Mouse (Mus musculus) neural tube, embryonic 12.5 days (tissue): ENCODE results near the gene Krt75. TPM values are rescaled to one million over a fixed set of nuclear protein-coding genes. Genes with fewer than 3 reads are reported as not detected.
A peak's percentile ranks its signal among the peaks of the same experiment; 100 is the strongest.
"Not testable (repeated sequence)": the region's sequence is repeated elsewhere in the genome, so short reads cannot be mapped to it uniquely, and the experiment has no call there.

Experiments
- ATAC-seq: fragments of 200-750 bp; cut with Nextera tagmentation; 2 replicates; pipeline ENCODE4 v1.8.0; 2017; ENCODE audit warnings: low read depth, mild to moderate bottlenecking, moderate TSS enrichment, moderate library complexity; ENCODE audit not compliant: low FRiP score
- H3K27ac ChIP-seq: fragments of 300-500 bp; sonication (generic); 2 replicates; pipeline ENCODE4 v1.5.1; 2016
- H3K27me3 ChIP-seq: fragments of 300-500 bp; sonication (generic); replicated peaks from 2 replicates; pipeline ENCODE4 v1.6.1; 2016; ENCODE audit warnings: mild to moderate bottlenecking
- H3K36me3 ChIP-seq: fragments of 300-500 bp; sonication (generic); 2 replicates; pipeline ENCODE4 v1.6.1; 2016; ENCODE audit warnings: mild to moderate bottlenecking
- H3K4me1 ChIP-seq: fragments of 300-500 bp; sonication (generic); 2 replicates; pipeline ENCODE4 v1.6.1; 2016
- H3K4me2 ChIP-seq: fragments of 300-500 bp; sonication (generic); replicated peaks from 2 replicates; pipeline ENCODE4 v1.6.1; 2016; ENCODE audit warnings: mild to moderate bottlenecking
- H3K4me3 ChIP-seq: fragments of 300-500 bp; sonication (generic); 2 replicates; pipeline ENCODE4 v1.5.1; 2016
- H3K9ac ChIP-seq: fragments of 300-500 bp; sonication (generic); 2 replicates; pipeline ENCODE4 v1.6.1; 2016; ENCODE audit warnings: mild to moderate bottlenecking
- H3K9me3 ChIP-seq: fragments of 300-500 bp; sonication (generic); 2 replicates; pipeline ENCODE4 v1.6.1; 2016; ENCODE audit warnings: mild to moderate bottlenecking
- WGBS: fragments of 180-500 bp; shearing (Covaris S2); methylation state at CpG from one replicate; pipeline ENCODE4 v1.1.7; 2016; 5-methylcytosine and 5-hydroxymethylcytosine counted together
- polyA plus RNA-seq: library from polyadenylated mRNA; unstranded; fragments of >200 nt; fragmentation: Nextera tagmentation; extraction: Ambion mirVana; gene quantifications from 2 replicates; pipeline ENCODE4 v1.2.1, GENCODE M21; 2016

Gene Krt75
- polyA plus RNA-seq, 1 experiment from 2014 or later = not detected

GRCm38 (mm10) chr15:101550567-101550966, 23.1 kb downstream of the Krt75 start, which contains the start of gene Krt82:
Krt82 (minus strand) TSS chr15:101550667.
- Histone ChIP-seq H3K4me3 (no peak within 1 kb of the TSS), H3K4me2 (no peak within 1 kb of the TSS), H3K36me3 (no peaks in the 10 kb centered on the region), H3K27ac (no peak within 1 kb of the TSS), H3K4me1 (peaks cover 8% of the 10 kb centered on the region), H3K9ac (no peak within 1 kb of the TSS), H3K27me3 (0 out of 2 replicates have a peak, but pooled peaks cover 2% of the 10 kb centered on the region), H3K9me3 (no peaks in the 10 kb centered on the region)
- 50% methylated on average over 7 of the region's 7 CpGs for WGBS
- no peak for ATAC-seq

DNA sequence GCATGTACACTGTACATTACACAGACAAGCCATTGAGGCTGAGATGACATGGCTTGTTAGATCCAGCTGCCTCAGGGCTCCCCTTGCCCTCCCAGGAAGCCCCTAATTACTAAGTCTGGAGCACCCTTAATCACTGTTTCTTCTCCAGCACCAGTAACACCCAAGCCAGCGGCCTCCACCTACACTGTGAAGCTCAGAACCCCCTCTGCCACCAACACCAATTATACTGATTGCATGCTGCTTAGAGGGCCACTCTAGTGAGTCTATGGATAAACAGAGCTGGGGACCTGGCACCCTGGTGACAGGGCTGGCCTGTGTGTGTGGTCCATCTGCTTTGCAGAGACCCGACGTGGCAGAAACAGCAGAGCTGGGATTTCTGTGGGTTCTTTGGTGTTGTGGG, 29.2 kb downstream of the Krt75 start:
- H3K9me3 ChIP-seq = no peaks in the 10 kb centered on the region
- no peak overlapping the region for H3K4me2 ChIP-seq
- H3K9ac ChIP-seq = no peak overlapping the region
- H3K36me3 ChIP-seq = no peaks in the 10 kb centered on the region
- H3K4me3 ChIP-seq = no peak overlapping the region
- no peak overlapping the region for H3K27ac ChIP-seq
- H3K27me3 ChIP-seq = no peaks in the 10 kb centered on the region
- 56% methylated on average over 3 of the region's 3 CpGs for WGBS
- no peak for ATAC-seq
- H3K4me1 ChIP-seq = 0 out of 2 replicates have a peak, but pooled peaks cover 3% of the 10 kb centered on the region

DNA sequence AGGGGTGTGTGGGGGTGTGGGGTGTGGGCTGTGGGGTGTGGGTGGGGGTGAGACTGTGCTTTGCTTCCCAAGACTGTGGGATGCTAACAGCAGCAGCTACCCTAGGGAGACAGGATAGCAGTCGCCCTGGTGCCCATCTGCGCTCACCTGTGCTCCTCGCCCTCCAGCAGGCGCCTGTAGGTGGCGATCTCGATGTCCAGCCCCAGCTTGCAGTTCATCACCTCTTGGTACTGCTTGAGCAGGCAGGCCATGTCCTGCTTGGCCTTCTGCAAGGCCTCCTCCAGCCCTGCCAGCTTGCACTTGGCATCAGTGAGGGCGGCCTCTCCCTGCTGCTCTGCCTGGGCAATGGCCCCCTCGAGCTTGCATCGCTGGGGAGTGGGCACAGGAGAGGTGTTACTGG, 31.2 kb downstream of the Krt75 start:
- Histone ChIP-seq H3K27me3 (no peaks in the 10 kb centered on the region), H3K9me3 (no peaks in the 10 kb centered on the region), H3K36me3 (no peaks in the 10 kb centered on the region), H3K27ac (no peak overlapping the region), H3K4me1 (0 out of 2 replicates have a peak, but pooled peaks cover 3% of the 10 kb centered on the region), H3K4me2 (no peak overlapping the region), H3K4me3 (no peak overlapping the region), H3K9ac (no peak overlapping the region)
- WGBS = 58% methylated on average over 9 of the region's 9 CpGs
- no peak for ATAC-seq

- 59% methylated on average over 4 of the region's 4 CpGs for WGBS
- 0 out of 2 replicates have a peak, but pooled peaks cover 3% of the 10 kb centered on the region for H3K4me1 ChIP-seq
- H3K27ac ChIP-seq = no peak overlapping the region
- H3K4me2 ChIP-seq = no peak overlapping the region
- no peaks in the 10 kb centered on the region for H3K27me3 ChIP-seq
- no peak overlapping the region for H3K4me3 ChIP-seq
- no peak for ATAC-seq
- H3K36me3 ChIP-seq = no peaks in the 10 kb centered on the region
- no peaks in the 10 kb centered on the region for H3K9me3 ChIP-seq
- no peak overlapping the region for H3K9ac ChIP-seq
Observed at GRCm38 (mm10) chr15:101538580-101538900, 35.2 kb downstream of the Krt75 start.

DNA sequence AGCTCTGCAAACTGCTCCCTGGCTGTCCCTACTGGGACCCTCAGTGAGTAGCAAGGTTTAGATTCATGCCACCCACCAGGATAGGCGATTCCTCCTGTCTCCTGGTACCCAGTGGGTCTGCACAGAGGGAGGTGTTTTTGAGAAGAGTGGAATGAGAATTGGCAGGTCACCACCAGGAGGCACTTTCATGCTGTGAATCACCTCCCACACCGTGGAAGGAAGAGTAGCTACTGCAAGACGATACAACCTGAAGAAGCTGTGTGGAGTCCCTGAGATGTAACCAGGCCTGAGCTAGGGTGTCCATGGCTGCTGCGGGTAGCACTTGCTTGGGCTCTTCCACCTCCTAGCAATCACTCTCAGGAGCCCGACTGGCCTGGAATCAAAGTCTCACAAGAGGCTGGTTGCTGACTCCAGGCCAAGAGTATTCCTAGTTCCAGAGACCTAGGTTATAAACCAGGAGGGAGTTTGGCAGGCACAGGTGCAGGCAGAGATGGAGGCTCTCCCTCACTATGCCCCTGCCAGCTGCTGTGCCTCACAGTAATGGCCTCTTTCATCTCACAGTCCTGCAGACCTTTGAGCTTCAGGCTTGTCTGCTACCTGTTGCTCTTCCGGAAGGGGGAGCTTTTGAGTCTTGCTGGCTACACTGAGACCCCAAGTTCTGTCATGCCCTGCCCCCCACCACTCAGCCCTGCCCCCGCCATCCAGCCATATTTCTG, 35.7 kb downstream of the Krt75 start:
- Histone ChIP-seq H3K4me1 (0 out of 2 replicates have a peak, but pooled peaks cover 3% of the 10 kb centered on the region), H3K9ac (no peak overlapping the region), H3K27me3 (no peaks in the 10 kb centered on the region), H3K4me2 (no peak overlapping the region), H3K9me3 (no peaks in the 10 kb centered on the region), H3K36me3 (no peaks in the 10 kb centered on the region), H3K4me3 (no peak overlapping the region), H3K27ac (no peak overlapping the region)
- ATAC-seq = no peak
- 37% methylated on average over 7 of the region's 7 CpGs for WGBS

- ATAC-seq = 0 out of 2 replicates have a peak, but pooled peaks have one; percentile 41
- Histone ChIP-seq H3K9ac (no peak overlapping the region), H3K9me3 (no peaks in the 10 kb centered on the region), H3K36me3 (no peaks in the 10 kb centered on the region), H3K27me3 (no peaks in the 10 kb centered on the region), H3K4me3 (no peak overlapping the region), H3K27ac (no peak overlapping the region), H3K4me1 (no peaks in the 10 kb centered on the region), H3K4me2 (no peak overlapping the region)
- WGBS = 62% methylated on average over 9 of the region's 9 CpGs
Observed at GRCm38 (mm10) chr15:101536054-101536850, 37.5 kb downstream of the Krt75 start.

DNA sequence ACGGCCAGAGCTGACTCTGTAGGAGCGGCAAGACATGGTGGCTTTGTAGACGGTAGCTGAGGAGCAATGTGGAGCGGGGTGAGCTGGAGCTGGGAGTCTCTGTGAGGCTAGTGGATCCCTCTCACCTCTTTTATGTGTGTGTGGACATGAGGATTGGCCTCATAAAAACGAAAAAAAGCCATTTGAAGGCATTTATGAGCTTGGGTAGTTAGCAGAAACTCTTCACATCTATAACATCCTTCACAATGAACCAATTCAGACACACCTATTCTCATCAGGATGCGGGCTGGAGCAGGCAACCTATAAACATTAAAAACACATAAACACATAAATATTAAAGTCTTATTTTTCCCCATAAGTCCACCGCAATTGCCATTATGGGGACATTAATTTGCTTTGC, 41.0 kb downstream of the Krt75 start, which contains the start of gene Krt84:
Krt84 (minus strand) TSS at position 101 of the 400 bp plus-strand sequence.
- Histone ChIP-seq H3K4me3 (no peak within 1 kb of the TSS), H3K9ac (no peak within 1 kb of the TSS), H3K4me1 (no peaks in the 10 kb centered on the region), H3K4me2 (no peak within 1 kb of the TSS), H3K27me3 (no peaks in the 10 kb centered on the region), H3K36me3 (no peaks in the 10 kb centered on the region), H3K9me3 (no peaks in the 10 kb centered on the region), H3K27ac (no peak within 1 kb of the TSS)
- no peak for ATAC-seq
- WGBS = 72% methylated on average over 7 of the region's 7 CpGs

DNA sequence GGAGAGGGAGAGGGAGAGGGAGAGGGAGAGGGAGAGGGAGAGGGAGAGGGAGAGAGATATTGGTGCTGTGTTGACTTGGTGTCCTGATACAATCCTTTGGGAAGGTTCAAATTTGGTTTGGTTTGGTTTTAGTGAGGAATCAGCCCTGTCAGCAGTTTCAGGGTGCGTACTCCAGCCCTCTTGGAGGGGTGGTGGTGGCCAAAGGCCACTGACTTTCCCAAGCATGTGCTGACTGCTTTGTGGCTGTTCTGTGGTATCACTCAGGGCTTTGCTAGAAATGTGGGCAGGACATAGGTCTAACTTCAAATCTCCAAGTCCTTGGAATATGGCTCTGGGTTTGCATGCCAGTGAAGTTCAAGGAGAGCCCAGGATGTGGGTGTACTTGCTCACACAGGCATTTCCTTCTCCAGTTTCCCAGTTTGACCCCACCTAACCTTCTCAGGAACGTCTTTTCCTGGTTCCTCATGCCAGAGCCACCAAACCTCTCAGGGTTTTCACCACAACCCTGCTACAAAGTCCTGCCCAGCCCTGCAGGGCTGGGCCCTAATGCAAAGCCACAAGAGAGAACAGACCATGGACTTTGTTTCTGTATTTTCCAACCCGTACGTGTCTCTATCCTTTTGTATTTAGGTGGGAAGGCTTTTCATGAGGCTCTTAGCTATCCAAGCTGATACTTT, 51.0 kb downstream of the Krt75 start:
- H3K4me3 ChIP-seq = no peak overlapping the region
- no peak overlapping the region for H3K27ac ChIP-seq
- H3K4me2 ChIP-seq = no peak overlapping the region
- no peaks in the 10 kb centered on the region for H3K36me3 ChIP-seq
- 77% methylated on average over 4 of the region's 4 CpGs for WGBS
- H3K9ac ChIP-seq = no peak overlapping the region
- ATAC-seq = no peak
- H3K9me3 ChIP-seq = no peaks in the 10 kb centered on the region
- H3K4me1 ChIP-seq = no peaks in the 10 kb centered on the region
- H3K27me3 ChIP-seq = no peaks in the 10 kb centered on the region

DNA sequence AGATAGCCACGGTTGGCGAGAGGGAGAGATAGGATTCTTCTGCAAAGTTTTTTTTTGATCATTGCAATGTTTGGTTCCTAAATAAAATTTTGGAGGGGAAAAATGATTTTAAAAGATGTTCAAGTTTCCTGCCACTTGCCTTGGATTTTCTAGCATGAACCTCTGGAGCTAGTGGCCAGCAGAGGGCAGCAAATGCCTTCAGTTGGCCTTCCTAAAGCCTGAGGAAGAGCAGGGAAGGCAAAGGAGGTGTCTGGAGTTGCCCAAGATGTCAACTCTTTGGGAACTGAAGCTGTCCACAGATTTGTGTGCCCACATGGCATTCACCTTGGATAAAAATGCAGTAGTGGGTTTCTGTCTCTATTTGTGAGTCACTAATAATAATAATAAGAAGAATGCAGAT, 53.9 kb downstream of the Krt75 start:
- no peak overlapping the region for H3K4me3 ChIP-seq
- no peaks in the 10 kb centered on the region for H3K9me3 ChIP-seq
- no peaks in the 10 kb centered on the region for H3K36me3 ChIP-seq
- no peak overlapping the region for H3K27ac ChIP-seq
- no peak overlapping the region for H3K9ac ChIP-seq
- H3K4me2 ChIP-seq = no peak overlapping the region
- H3K27me3 ChIP-seq = no peaks in the 10 kb centered on the region
- no peaks in the 10 kb centered on the region for H3K4me1 ChIP-seq
- ATAC-seq = no peak
- WGBS = 22% methylated on average over 2 of the region's 2 CpGs

DNA sequence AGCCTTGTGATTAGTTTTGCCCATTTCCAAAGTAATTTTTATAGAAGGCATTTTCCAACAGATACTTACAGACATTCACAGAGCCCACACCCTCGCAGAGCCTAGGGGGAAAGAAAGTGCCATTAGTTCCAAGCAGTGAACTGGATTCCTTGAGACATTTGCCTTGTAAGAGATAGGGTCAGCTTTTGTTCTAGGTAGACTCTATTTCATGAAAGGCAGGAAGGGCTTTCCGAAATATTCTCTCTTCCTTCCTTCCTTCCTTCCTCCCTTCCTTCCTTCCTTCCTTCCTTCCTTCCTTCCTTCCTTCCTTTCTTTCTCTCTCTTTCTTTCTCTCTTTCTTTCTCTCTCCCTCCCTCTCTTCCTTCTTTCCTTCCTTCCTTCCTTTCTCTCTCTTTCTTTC, 56.5 kb downstream of the Krt75 start, which contains the start of gene Gm49425:
Gm49425 (minus strand) TSS at position 101 of the 400 bp plus-strand sequence.
- not testable (repeated sequence) for H3K4me3 ChIP-seq, ATAC-seq, H3K9ac ChIP-seq

More for the DNA sequence above, 56.5 kb downstream of the Krt75 start, which contains the start of gene Gm49425:
- H3K9me3 ChIP-seq, H3K4me1 ChIP-seq, H3K27me3 ChIP-seq, H3K4me2 ChIP-seq, H3K36me3 ChIP-seq, H3K27ac ChIP-seq: not testable (repeated sequence)
- 81% methylated on average over 2 of the region's 2 CpGs for WGBS
